Mouse (Mus musculus): ENCODE data around the gene Lancl1. TPM values are rescaled to one million over a fixed set of nuclear protein-coding genes. Genes with fewer than 3 reads are reported as not detected.

The Lancl1 gene
- polyA plus RNA-seq, 1 experiment, result 52.2 TPM

DNA sequence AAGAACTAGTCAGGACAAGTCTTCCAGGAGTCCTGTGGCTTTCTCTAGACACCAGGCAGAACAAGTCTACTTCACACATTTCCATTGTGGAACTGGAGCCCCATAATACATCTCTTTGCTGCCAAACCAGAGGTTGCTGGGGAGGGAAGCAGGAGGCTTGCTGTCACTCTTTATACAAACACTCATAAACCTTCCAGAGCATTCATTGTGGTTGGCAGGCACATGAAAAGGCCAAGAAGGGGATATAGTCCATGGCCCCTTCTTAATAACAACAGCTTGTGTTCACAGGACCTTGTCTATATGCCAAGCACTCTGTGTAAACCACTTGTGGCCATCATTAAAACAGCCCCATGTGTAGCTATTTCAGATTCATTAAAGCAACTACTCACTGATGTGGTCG lies 6.4 kb upstream of the Lancl1 start:
- TF ChIP-seq CTCF (IDR thresholded peaks at IDR 0.05; ENCODE audit: low read depth, low read length) (no peak), POLR2A (IDR thresholded peaks at IDR 0.05; ENCODE audit: insufficient read depth, low read length) (no peak), EP300 (IDR thresholded peaks at IDR 0.05; ENCODE audit: insufficient read depth, low read depth, low read length) (no peak)
- H3K4me3 ChIP-seq (ENCODE audit: low read depth, low read length), result no peak overlapping the region
- no peaks in the 10 kb centered on the region for H3K4me1 ChIP-seq (ENCODE audit: control insufficient read depth, insufficient read depth, low read length)
- no peaks in the 10 kb centered on the region for H3K36me3 ChIP-seq (ENCODE audit: control insufficient read depth, insufficient read depth, low read length, poor library complexity, severe bottlenecking)
- H3K9ac ChIP-seq (ENCODE audit: low read depth, poor library complexity, severe bottlenecking), result no peak overlapping the region
- H3K27me3 ChIP-seq (ENCODE audit: control insufficient read depth, insufficient read depth, low read length, poor library complexity, severe bottlenecking), result no peaks in the 10 kb centered on the region
- no peaks in the 10 kb centered on the region for H3K9me3 ChIP-seq (replicated peaks; ENCODE audit: control insufficient read depth, insufficient read depth, low read length, poor library complexity, severe bottlenecking)
- H3K27ac ChIP-seq (ENCODE audit: insufficient read depth, low read length), result no peak overlapping the region

DNA sequence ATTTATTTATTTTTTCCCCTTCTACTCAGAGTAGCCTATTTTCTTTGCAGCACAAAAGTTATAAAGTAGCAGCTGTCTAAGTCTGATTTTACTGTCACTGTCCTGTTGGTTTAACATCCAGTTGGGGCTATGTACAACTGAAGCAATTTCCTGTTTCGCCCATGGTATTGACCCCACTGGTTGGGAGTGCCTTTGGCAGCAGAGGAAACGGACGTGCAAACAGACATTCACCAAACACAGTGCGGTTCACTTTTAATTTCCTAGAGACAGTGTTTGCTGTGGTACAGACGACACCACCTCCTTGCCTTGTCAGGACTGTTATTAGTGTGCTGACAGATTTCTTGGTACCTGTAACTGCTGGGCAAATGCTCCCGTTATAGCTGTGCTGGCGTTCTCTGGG lies 3.9 kb upstream of the Lancl1 start:
- Histone ChIP-seq H3K4me3 (ENCODE audit: low read depth, low read length) (no peak overlapping the region), H3K9ac (ENCODE audit: low read depth, poor library complexity, severe bottlenecking) (no peak overlapping the region), H3K27me3 (ENCODE audit: control insufficient read depth, insufficient read depth, low read length, poor library complexity, severe bottlenecking) (no peaks in the 10 kb centered on the region), H3K36me3 (ENCODE audit: control insufficient read depth, insufficient read depth, low read length, poor library complexity, severe bottlenecking) (no peaks in the 10 kb centered on the region), H3K9me3 (replicated peaks; ENCODE audit: control insufficient read depth, insufficient read depth, low read length, poor library complexity, severe bottlenecking) (no peaks in the 10 kb centered on the region), H3K27ac (ENCODE audit: insufficient read depth, low read length) (no peak overlapping the region), H3K4me1 (ENCODE audit: control insufficient read depth, insufficient read depth, low read length) (no peaks in the 10 kb centered on the region)
- no peak for TF ChIP-seq EP300 (IDR thresholded peaks at IDR 0.05; ENCODE audit: insufficient read depth, low read depth, low read length)
- no peak for TF ChIP-seq POLR2A (IDR thresholded peaks at IDR 0.05; ENCODE audit: insufficient read depth, low read length)
- no peak for TF ChIP-seq CTCF (IDR thresholded peaks at IDR 0.05; ENCODE audit: low read depth, low read length)

DNA sequence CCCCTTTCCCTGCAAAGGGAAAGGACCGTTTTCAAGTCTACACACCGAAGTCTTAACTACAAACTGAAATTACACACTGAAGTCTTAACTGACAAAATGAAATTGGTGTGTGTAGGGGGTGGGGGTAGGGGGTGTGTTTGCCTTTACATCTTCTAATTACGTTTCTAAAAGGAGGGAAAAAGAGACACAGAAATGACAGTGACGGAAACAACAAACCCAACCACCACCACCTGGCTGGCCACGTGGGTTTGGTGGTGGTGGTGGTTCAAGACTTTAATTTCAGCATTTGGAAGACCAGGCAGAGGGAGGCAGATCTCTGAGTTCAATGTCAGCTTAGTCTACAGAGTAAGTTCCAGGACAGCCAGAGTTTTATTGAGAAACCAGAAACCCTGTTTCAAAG lies 411 bp upstream of the Lancl1 start:
- peak overlapping the region; percentile 98 for H3K4me3 ChIP-seq (ENCODE audit: low read depth, low read length)
- no peak for TF ChIP-seq EP300 (IDR thresholded peaks at IDR 0.05; ENCODE audit: insufficient read depth, low read depth, low read length)
- TF ChIP-seq CTCF (IDR thresholded peaks at IDR 0.05; ENCODE audit: low read depth, low read length), result no peak
- no peaks in the 10 kb centered on the region for H3K36me3 ChIP-seq (ENCODE audit: control insufficient read depth, insufficient read depth, low read length, poor library complexity, severe bottlenecking)
- no peaks in the 10 kb centered on the region for H3K9me3 ChIP-seq (replicated peaks; ENCODE audit: control insufficient read depth, insufficient read depth, low read length, poor library complexity, severe bottlenecking)
- no peaks in the 10 kb centered on the region for H3K4me1 ChIP-seq (ENCODE audit: control insufficient read depth, insufficient read depth, low read length)
- H3K27me3 ChIP-seq (ENCODE audit: control insufficient read depth, insufficient read depth, low read length, poor library complexity, severe bottlenecking), result no peaks in the 10 kb centered on the region
- peak overlapping the region; percentile 79 for H3K9ac ChIP-seq (ENCODE audit: low read depth, poor library complexity, severe bottlenecking)
- no peak overlapping the region for H3K27ac ChIP-seq (ENCODE audit: insufficient read depth, low read length)

DNA sequence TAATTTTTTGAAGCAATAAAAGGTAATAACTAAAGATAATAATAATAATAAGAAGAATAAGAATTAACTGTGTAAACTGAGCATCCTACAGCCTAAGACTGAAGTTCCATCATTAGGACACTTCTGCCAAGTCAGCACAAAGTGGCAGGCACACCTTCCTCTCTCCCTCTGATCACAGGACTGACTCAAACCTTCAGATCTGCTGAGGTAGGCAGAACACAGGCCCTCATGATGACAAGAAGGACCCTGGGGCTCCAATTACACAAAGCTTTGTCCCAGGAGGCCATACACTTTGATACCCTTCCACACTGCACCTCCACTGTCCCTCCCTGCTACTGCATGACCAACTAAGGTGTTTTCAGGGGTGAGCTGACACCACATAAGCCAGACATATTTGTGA lies 1.5 kb downstream of the Lancl1 start:
- TF ChIP-seq EP300 (IDR thresholded peaks at IDR 0.05; ENCODE audit: insufficient read depth, low read depth, low read length), result no peak
- TF ChIP-seq POLR2A (IDR thresholded peaks at IDR 0.05; ENCODE audit: insufficient read depth, low read length), result no peak
- H3K27me3 ChIP-seq (ENCODE audit: control insufficient read depth, insufficient read depth, low read length, poor library complexity, severe bottlenecking), result no peaks in the 10 kb centered on the region
- no peak overlapping the region for H3K27ac ChIP-seq (ENCODE audit: insufficient read depth, low read length)
- no peak overlapping the region for H3K4me3 ChIP-seq (ENCODE audit: low read depth, low read length)
- no peak overlapping the region for H3K9ac ChIP-seq (ENCODE audit: low read depth, poor library complexity, severe bottlenecking)
- H3K36me3 ChIP-seq (ENCODE audit: control insufficient read depth, insufficient read depth, low read length, poor library complexity, severe bottlenecking), result no peaks in the 10 kb centered on the region; the same call in 1 of the 2 replicates
- no peaks in the 10 kb centered on the region for H3K4me1 ChIP-seq (ENCODE audit: control insufficient read depth, insufficient read depth, low read length)
- no peaks in the 10 kb centered on the region for H3K9me3 ChIP-seq (replicated peaks; ENCODE audit: control insufficient read depth, insufficient read depth, low read length, poor library complexity, severe bottlenecking)

DNA sequence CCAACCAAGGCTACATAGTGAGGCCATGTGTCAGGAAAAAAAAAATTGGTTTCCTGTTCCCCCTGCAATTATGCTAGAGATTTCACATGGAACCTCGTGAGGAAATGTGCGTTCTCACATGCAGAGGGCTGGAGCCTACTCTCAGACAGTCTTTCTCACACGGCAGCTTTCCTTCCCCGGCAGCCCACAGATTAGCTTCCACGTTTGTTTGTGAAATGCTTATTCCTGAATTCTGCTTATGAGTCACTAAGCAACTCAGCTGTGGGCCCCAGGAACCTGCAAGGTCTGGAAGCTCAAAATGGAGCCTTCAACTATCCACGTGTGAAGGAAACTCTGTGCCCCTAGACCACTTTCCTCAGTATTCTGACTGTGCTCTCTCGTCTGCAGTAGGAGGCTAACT lies 5.4 kb downstream of the Lancl1 start:
- Histone ChIP-seq H3K27ac (ENCODE audit: insufficient read depth, low read length) (no peak overlapping the region), H3K4me1 (ENCODE audit: control insufficient read depth, insufficient read depth, low read length) (no peaks in the 10 kb centered on the region), H3K9ac (ENCODE audit: low read depth, poor library complexity, severe bottlenecking) (no peak overlapping the region), H3K4me3 (ENCODE audit: low read depth, low read length) (no peak overlapping the region), H3K36me3 (ENCODE audit: control insufficient read depth, insufficient read depth, low read length, poor library complexity, severe bottlenecking) (peaks cover 2% of the 10 kb centered on the region; the same call in 1 of the 2 replicates), H3K27me3 (ENCODE audit: control insufficient read depth, insufficient read depth, low read length, poor library complexity, severe bottlenecking) (no peaks in the 10 kb centered on the region), H3K9me3 (replicated peaks; ENCODE audit: control insufficient read depth, insufficient read depth, low read length, poor library complexity, severe bottlenecking) (no peaks in the 10 kb centered on the region)
- TF ChIP-seq EP300 (IDR thresholded peaks at IDR 0.05; ENCODE audit: insufficient read depth, low read depth, low read length) (no peak), CTCF (IDR thresholded peaks at IDR 0.05; ENCODE audit: low read depth, low read length) (no peak), POLR2A (IDR thresholded peaks at IDR 0.05; ENCODE audit: insufficient read depth, low read length) (no peak)

DNA sequence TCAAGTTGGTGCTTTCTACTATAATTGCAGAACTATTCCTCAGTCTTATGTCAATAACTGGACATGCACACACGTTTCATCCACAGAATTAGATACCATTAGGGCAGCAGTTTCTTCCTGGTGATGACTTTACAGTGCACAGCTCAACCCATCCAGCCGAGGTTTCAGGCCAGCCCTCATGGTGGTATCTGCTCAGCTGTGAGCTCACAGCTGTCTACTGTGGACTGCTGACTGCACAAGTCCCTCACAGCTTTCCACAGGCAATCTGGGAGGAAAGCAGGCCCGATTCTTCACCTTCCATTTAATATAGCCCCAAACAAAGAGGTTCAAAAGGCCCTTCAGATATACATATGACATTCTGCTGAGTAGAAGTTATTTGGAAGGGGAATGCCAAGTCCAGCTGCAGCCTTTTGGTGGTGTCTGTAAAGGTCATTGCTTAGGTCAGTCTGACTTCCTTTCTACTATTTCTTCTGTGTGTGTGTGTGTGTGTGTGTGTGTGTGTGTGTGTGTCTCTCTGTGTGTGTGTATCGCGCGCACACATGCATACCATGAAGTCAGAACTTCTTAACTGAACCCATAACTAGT lies 11.7 kb downstream of the Lancl1 start:
- H3K36me3 ChIP-seq (ENCODE audit: control insufficient read depth, insufficient read depth, low read length, poor library complexity, severe bottlenecking), result peaks cover 2% of the 10 kb centered on the region; the same call in 1 of the 2 replicates
- no peak overlapping the region for H3K9ac ChIP-seq (ENCODE audit: low read depth, poor library complexity, severe bottlenecking)
- TF ChIP-seq POLR2A (IDR thresholded peaks at IDR 0.05; ENCODE audit: insufficient read depth, low read length), result no peak
- TF ChIP-seq CTCF (IDR thresholded peaks at IDR 0.05; ENCODE audit: low read depth, low read length), result no peak
- TF ChIP-seq EP300 (IDR thresholded peaks at IDR 0.05; ENCODE audit: insufficient read depth, low read depth, low read length), result no peak
- no peaks in the 10 kb centered on the region for H3K9me3 ChIP-seq (replicated peaks; ENCODE audit: control insufficient read depth, insufficient read depth, low read length, poor library complexity, severe bottlenecking)
- H3K4me3 ChIP-seq (ENCODE audit: low read depth, low read length), result no peak overlapping the region
- no peak overlapping the region for H3K27ac ChIP-seq (ENCODE audit: insufficient read depth, low read length)
- no peaks in the 10 kb centered on the region for H3K27me3 ChIP-seq (ENCODE audit: control insufficient read depth, insufficient read depth, low read length, poor library complexity, severe bottlenecking)
- no peaks in the 10 kb centered on the region for H3K4me1 ChIP-seq (ENCODE audit: control insufficient read depth, insufficient read depth, low read length)
